In the genomic region with DNA sequence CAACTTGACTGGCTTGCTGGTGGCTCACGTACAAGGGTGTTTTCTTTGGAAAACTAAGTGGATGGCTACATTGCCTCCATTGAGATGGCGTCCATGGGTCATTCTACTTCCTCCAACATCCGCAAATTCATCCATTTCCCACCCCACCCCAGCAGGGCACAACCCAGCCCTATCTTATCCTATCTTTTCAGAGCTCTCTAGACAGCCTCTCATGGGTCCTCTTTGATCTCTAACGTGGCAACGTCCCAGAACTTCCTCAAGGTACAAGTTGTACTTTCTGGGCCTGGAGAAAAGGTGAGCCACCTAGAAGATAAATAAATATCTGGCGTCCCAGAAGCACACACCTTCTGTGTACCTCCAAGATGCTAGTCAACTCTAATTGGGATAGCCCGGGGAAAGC, we compare ENCODE assay signal across 17 mouse cellular contexts. TPM values are rescaled to one million over a fixed set of nuclear protein-coding genes. Genes with fewer than 3 reads are reported as not detected.
DNase-seq lines count a peak whose midpoint lies in the region; ATAC-seq and TF ChIP-seq lines count a peak whose summit lies in the region.
"Had no signal": no experiment of that assay in that cellular context is flagged by ENCODE, and none has a peak within 500 bp of the region (broad histone marks: within the 10 kb centered on the region; RNA-seq: fewer than 3 reads in every experiment).

No protein-coding gene starts in this region.

- peaks cover 68% of the 10 kb centered on the region for H3K4me1 ChIP-seq in kidney, embryonic 15.5 days
- H3K4me1 ChIP-seq in lung, adult 2 months (ENCODE audit: control insufficient read depth, insufficient read depth, low read length) = peaks cover 23% of the 10 kb centered on the region

- H3K9ac ChIP-seq in kidney, embryonic 15.5 days = no peak overlapping the region
- H3K9ac ChIP-seq: forebrain, embryonic 15.5 days; liver, embryonic 14.5 days; neural tube, embryonic 15.5 days had no signal

- no peak for TF ChIP-seq CTCF in lung, adult 2 months (IDR thresholded peaks at IDR 0.05; ENCODE audit: insufficient read depth, low read length)

- intact Hi-C loops in heart, postnatal 10 days (cut with DNase I) = loop anchor here (1.0 to 10.0 kb wide), 4 partner anchors 14 to 251 kb away; a partner anchor contains a TSS

- DNase-seq in heart, adult 11 months = peak; percentile 95
- no peak for DNase-seq in heart, postnatal 10 days
- no peak for DNase-seq in kidney, adult 18-20 months
- peak; percentile 53 for DNase-seq in lung, postnatal 25 days (ENCODE audit: low spot score)
- DNase-seq in lung, adult 2 months = no peak
- no peak for DNase-seq in adrenal gland, adult 2 months
- DNase-seq: cerebellum, postnatal 14 days; layer of hippocampus, postnatal 36 days; left cerebral cortex, postnatal 4 days; right cerebral cortex, postnatal 25 days had no signal

- no peaks in the 10 kb centered on the region for H3K9me3 ChIP-seq in kidney, embryonic 15.5 days (replicated peaks)
- H3K9me3 ChIP-seq: forebrain, embryonic 15.5 days; neural tube, embryonic 15.5 days had no signal

- no peak overlapping the region for H3K4me2 ChIP-seq in kidney, embryonic 15.5 days
- H3K4me2 ChIP-seq: forebrain, embryonic 15.5 days; midbrain, embryonic 11.5 days; neural tube, embryonic 15.5 days had no signal

- 59% methylated on average over 7 of the region's 7 CpGs for WGBS in kidney, embryonic 15.5 days
- 32% methylated on average over 7 of the region's 7 CpGs for WGBS in lung, adult 2 months

- H3K27me3 ChIP-seq in kidney, embryonic 15.5 days = no peaks in the 10 kb centered on the region
- H3K27me3 ChIP-seq: CH12.LX; forebrain, embryonic 15.5 days; neural tube, embryonic 15.5 days had no signal

- no peak for ATAC-seq in kidney, embryonic 15.5 days (replicated peaks; ENCODE audit: low FRiP score)
- ATAC-seq: forebrain, embryonic 15.5 days had no signal

- no peak overlapping the region for H3K4me3 ChIP-seq in kidney, embryonic 15.5 days (replicated peaks)
- no peak overlapping the region for H3K4me3 ChIP-seq in lung, adult 2 months (replicated peaks; ENCODE audit: extremely low read depth, low read depth, low read length)
- H3K4me3 ChIP-seq: forebrain, embryonic 15.5 days; neural tube, embryonic 15.5 days had no signal

- peak overlapping the region; percentile 76 for H3K27ac ChIP-seq in kidney, embryonic 15.5 days
- H3K27ac ChIP-seq: forebrain, embryonic 15.5 days; liver, embryonic 14.5 days; macrophage; neural tube, embryonic 15.5 days had no signal

- TF ChIP-seq POLR2A in lung, adult 2 months (IDR thresholded peaks at IDR 0.05; ENCODE audit: borderline replicate concordance, extremely low read depth, low read depth, low read length) = no peak

- H3K36me3 ChIP-seq in kidney, embryonic 15.5 days = no peaks in the 10 kb centered on the region
- H3K36me3 ChIP-seq: forebrain, embryonic 15.5 days; neural tube, embryonic 15.5 days had no signal

RNA-seq across cellular contexts. Expression of a gene that starts 17.3 kb away (rescaled TPM):
- 100 to 1,000 TPM; 106 to 115 TPM for total RNA-seq in heart, postnatal 10 days (2021)
- polyA plus RNA-seq in kidney, embryonic 15.5 days (2015; fragmentation: Nextera tagmentation; extraction: Ambion mirVana) = 41.9 and 43.7 TPM in 2 replicates
- polyA plus RNA-seq in lung, adult 2 months (2012; rRNA removed) = 76.0 and 99.4 TPM in 2 replicates
- total RNA-seq in adrenal gland, adult 2 months (2021) = 10 to 100 TPM; 31.1 to 51.5 TPM
- 54.3 and 59.5 TPM in 2 replicates for polyA plus RNA-seq in adrenal gland, adult 2 months (2012; rRNA removed)

Comparison
In these comparisons a context has a peak if more than half of its experiments do, and no peak if none do; other contexts are left out.
1. DNase-seq: peak in heart, adult 11 months (single experiment) and lung, postnatal 25 days (single experiment); none in heart, postnatal 10 days (0 of 2), kidney, adult 18-20 months (single experiment), lung, adult 2 months (single experiment) and adrenal gland, adult 2 months (single experiment).